Mouse (Mus musculus) hindbrain, embryonic 16.5 days (tissue): Measurements from ENCODE around the gene Hsf5. TPM values are rescaled to one million over a fixed set of nuclear protein-coding genes. Genes with fewer than 3 reads are reported as not detected.

Experiments
- ATAC-seq: fragments of 200-750 bp; cut with Nextera tagmentation; 2 replicates; pipeline ENCODE4 v1.8.0; 2017; ENCODE audit warnings: moderate TSS enrichment, moderate library complexity
- H3K27ac ChIP-seq: fragments of 300-500 bp; sonication (generic); 2 replicates; pipeline ENCODE4 v1.5.1; 2014; ENCODE audit warnings: low read depth, mild to moderate bottlenecking, control low read depth, low read length, moderate library complexity
- H3K27me3 ChIP-seq: fragments of 300-500 bp; sonication (generic); replicated peaks from 2 replicates; pipeline ENCODE4 v1.6.1; 2014; ENCODE audit warnings: low read length; ENCODE audit not compliant: control insufficient read depth, insufficient read depth
- H3K36me3 ChIP-seq: fragments of 300-500 bp; sonication (generic); 2 replicates; pipeline ENCODE4 v1.6.1; 2014; ENCODE audit warnings: mild to moderate bottlenecking, low read length, moderate library complexity, mixed read lengths; ENCODE audit not compliant: control insufficient read depth, insufficient read depth
- H3K4me1 ChIP-seq: fragments of 300-500 bp; sonication (generic); 2 replicates; pipeline ENCODE4 v1.6.1; 2014; ENCODE audit warnings: low read depth, low read length; ENCODE audit not compliant: control insufficient read depth, insufficient read depth
- H3K4me2 ChIP-seq: fragments of 300-500 bp; sonication (generic); 2 replicates; pipeline ENCODE4 v1.6.1; 2014; ENCODE audit warnings: mild to moderate bottlenecking, low read length, control low read depth, moderate library complexity
- H3K4me3 ChIP-seq: fragments of 300-500 bp; sonication (generic); 2 replicates; pipeline ENCODE4 v1.5.1; 2014; ENCODE audit warnings: mild to moderate bottlenecking, low read length, control low read depth, moderate library complexity
- H3K9ac ChIP-seq: fragments of 300-500 bp; sonication (generic); 2 replicates; pipeline ENCODE4 v1.6.1; 2014; ENCODE audit warnings: low read depth, mild to moderate bottlenecking, control low read depth, low read length, moderate library complexity
- H3K9me3 ChIP-seq: fragments of 300-500 bp; sonication (generic); 2 replicates; pipeline ENCODE4 v1.6.1; 2014; ENCODE audit warnings: mild to moderate bottlenecking, low read length, moderate library complexity; ENCODE audit not compliant: control insufficient read depth
- WGBS: fragments of 180-500 bp; shearing (Covaris S2); extraction: QIAGEN DNeasy Blood & Tissue Kit; methylation state at CpG from one replicate; pipeline ENCODE4 v1.1.7; 2014; 5-methylcytosine and 5-hydroxymethylcytosine counted together
- polyA plus RNA-seq: library from polyadenylated mRNA; unstranded; fragments of >200 nt; fragmentation: Nextera tagmentation; extraction: Ambion mirVana; gene quantifications from 2 replicates; pipeline ENCODE4 v1.2.1, GENCODE M21; 2015

Gene Hsf5
- polyA plus RNA-seq, 1 experiment from 2014 or later, result 0.45 TPM

DNA sequence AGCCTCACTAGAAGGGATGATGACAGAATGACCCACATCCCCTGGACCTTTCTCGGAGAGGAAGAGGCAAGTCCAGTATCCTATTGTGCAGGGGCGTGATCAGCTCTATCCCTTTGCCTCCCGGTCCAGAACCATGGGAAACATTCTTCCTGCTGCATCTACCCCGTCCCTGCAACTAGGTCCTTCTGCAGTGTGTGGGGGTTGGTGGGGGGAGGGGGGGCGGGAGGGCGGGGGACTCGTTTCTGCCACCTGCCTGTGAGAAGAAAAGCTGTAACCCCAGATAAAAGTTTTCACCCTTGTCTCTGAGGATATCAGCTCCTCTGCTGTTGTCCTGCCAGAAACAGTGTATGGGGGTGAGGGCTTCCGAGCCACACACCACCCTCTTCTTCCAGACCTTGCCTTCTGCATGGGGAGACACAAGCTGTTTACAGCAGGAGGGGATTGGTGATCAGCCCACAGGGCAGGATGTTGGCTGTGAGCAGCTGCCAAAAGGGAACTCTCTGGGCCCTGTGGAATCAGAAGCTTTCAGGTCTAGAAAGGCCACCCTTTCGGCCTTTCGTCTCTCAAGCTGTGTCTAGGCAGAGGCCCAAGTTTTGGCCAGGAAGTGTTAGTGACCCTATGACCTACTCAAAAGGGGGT is 37.9 kb upstream of the Hsf5 start:
- H3K9me3 ChIP-seq, result no peaks in the 10 kb centered on the region
- H3K27me3 ChIP-seq, result no peaks in the 10 kb centered on the region
- peaks cover 11% of the 10 kb centered on the region for H3K4me1 ChIP-seq
- ATAC-seq, result peak; percentile 67
- H3K4me2 ChIP-seq, result peak overlapping the region; percentile 79
- H3K4me3 ChIP-seq, result peak overlapping the region; percentile 56
- WGBS, result 13% methylated on average over 10 of the region's 10 CpGs
- peak overlapping the region; percentile 66 for H3K27ac ChIP-seq
- H3K9ac ChIP-seq, result peak overlapping the region; percentile 77
- no peaks in the 10 kb centered on the region for H3K36me3 ChIP-seq

DNA sequence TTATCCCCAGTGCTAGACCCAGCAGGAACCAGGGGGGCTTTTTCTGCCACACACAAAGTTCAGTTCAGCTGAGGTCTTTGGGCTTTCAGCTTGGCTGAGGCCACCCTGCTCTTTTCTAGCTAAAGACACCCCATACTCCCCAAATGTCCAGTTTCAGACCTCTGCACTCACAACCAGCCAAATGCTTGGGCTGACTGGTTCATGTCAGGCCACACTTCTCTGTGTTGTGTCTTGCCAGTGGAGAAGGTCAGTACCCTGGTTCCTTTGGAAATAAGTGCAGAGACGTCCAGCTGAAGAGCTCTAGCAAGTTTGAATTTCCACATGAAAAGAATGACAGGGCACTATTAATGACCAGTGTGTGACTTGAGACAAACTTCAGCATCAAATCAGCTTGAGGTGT is 37.3 kb upstream of the Hsf5 start:
- WGBS, result 27% methylated on average over 1 of the region's 1 CpGs
- peaks cover 11% of the 10 kb centered on the region for H3K4me1 ChIP-seq
- H3K27me3 ChIP-seq, result no peaks in the 10 kb centered on the region
- H3K36me3 ChIP-seq, result no peaks in the 10 kb centered on the region
- no peaks in the 10 kb centered on the region for H3K9me3 ChIP-seq
- H3K27ac ChIP-seq, result no peak overlapping the region
- no peak overlapping the region for H3K4me3 ChIP-seq
- no peak overlapping the region; the same call in 1 of the 2 replicates for H3K4me2 ChIP-seq
- no peak for ATAC-seq
- H3K9ac ChIP-seq, result no peak overlapping the region

DNA sequence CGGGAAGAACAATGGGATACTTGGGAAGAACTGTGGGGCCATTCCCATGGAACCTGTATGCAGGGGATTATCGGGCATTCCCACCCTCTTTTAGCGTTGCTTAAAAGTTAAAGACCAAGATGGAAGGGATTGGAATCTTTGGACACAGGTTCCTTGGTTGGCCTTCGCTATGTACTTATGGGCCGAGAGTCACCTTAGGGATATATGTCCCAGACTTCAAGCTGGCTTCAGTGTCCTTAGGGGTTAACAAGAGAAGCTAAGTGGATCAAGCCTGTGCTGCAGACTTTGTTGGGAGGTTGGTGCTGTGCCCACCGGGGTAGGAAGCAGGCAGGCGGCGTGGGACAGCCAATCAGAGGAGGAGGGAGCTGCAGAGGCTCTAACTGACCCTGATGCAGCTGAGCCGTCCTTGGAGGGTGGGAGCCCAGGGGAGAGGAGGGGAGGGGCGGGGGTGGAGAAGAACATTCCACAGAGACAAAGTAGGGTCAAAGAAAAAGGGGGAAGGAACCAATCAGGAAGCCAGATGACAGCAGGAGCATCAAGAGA is 36.4 kb upstream of the Hsf5 start:
- H3K9ac ChIP-seq, result no peak overlapping the region
- 48% methylated on average over 10 of the region's 10 CpGs for WGBS

DNA sequence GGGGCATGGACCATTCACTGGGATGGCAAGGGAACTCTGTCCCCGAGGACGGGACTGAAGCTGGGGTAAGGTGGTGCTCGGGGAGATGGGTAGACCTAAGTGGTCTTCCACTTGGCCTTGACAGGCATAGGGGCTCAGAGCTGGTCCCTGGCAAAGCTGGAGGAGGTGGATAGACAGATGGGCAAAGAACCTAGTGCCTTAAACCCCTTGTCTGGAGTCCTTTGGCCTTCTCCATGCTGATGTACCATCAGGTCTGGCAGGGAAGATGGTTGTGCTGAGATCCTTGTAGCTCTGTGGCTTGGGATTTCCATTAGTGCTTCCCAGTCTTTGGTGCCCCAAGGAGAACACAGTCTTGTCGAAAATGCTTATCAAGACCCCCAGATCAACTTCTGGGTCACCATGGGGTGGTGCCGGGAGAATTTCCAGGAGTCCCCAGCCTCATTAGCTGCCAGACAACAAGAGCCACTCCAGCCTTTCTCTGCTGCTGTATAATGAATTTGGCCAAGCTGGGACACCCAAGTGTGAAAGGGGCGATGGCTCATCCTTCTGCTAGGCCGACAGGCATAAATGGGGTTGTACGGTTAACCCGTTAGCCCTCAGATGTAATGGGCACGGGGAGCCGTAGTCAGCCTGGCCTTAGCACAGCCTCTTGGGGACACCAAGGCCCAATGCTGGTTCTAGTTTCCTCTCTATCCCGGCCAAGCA is 35.7 kb upstream of the Hsf5 start:
- no peak overlapping the region for H3K27ac ChIP-seq
- no peaks in the 10 kb centered on the region for H3K9me3 ChIP-seq
- WGBS, result 89% methylated on average over 12 of the region's 12 CpGs
- ATAC-seq, result no peak
- H3K4me1 ChIP-seq, result peaks cover 11% of the 10 kb centered on the region
- H3K4me2 ChIP-seq, result no peak overlapping the region
- H3K9ac ChIP-seq, result no peak overlapping the region
- no peaks in the 10 kb centered on the region for H3K36me3 ChIP-seq
- no peak overlapping the region for H3K4me3 ChIP-seq
- no peaks in the 10 kb centered on the region for H3K27me3 ChIP-seq

More for the DNA sequence above, 36.4 kb upstream of the Hsf5 start:
- no peaks in the 10 kb centered on the region for H3K36me3 ChIP-seq
- H3K9me3 ChIP-seq, result no peaks in the 10 kb centered on the region
- no peaks in the 10 kb centered on the region for H3K27me3 ChIP-seq
- no peak overlapping the region for H3K4me3 ChIP-seq
- H3K4me2 ChIP-seq, result no peak overlapping the region
- no peak overlapping the region for H3K27ac ChIP-seq
- ATAC-seq, result no peak
- H3K4me1 ChIP-seq, result peaks cover 11% of the 10 kb centered on the region

DNA sequence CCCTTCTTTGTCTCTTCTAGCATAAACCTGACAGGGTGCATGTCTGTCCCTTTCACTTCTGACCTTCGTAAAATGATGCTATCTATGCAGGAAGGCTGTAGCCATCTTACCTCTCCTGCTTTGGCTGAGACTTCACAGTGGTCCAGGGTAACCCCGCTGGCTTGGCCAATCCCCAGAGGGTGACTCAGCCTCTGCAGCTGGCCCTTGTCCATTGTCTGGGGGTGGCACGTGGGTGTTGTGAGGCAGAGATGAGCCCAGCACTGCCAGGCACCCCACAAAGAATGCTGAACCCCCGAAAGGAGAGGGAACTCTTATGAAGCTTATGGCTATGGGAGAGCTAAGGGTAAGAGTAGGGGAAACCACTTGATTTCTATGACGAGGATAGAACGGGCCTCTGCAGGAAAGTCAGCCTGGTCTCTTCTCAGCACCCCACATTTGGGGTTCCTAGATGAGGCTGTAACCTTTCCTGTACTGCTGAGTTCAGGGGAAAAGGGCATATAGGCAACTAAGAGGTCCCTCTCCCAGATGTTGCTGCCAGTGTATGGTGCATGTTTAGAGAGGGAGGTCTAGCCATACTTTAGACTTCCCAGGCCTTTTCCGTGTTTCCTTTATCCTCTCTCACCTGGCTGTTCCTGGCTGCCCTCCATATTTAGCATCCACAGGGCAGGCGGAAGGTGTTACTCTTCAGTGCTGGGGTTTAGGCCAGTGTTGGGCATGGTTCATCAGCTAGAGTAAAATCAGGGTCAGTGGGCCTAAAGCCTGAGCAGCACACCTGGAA is 34.8 kb upstream of the Hsf5 start:
- 83% methylated on average over 8 of the region's 8 CpGs for WGBS
- Histone ChIP-seq H3K4me1 (peaks cover 11% of the 10 kb centered on the region), H3K27ac (no peak overlapping the region), H3K9me3 (no peaks in the 10 kb centered on the region), H3K4me3 (no peak overlapping the region), H3K9ac (no peak overlapping the region), H3K27me3 (no peaks in the 10 kb centered on the region), H3K36me3 (no peaks in the 10 kb centered on the region), H3K4me2 (no peak overlapping the region)
- ATAC-seq, result no peak

DNA sequence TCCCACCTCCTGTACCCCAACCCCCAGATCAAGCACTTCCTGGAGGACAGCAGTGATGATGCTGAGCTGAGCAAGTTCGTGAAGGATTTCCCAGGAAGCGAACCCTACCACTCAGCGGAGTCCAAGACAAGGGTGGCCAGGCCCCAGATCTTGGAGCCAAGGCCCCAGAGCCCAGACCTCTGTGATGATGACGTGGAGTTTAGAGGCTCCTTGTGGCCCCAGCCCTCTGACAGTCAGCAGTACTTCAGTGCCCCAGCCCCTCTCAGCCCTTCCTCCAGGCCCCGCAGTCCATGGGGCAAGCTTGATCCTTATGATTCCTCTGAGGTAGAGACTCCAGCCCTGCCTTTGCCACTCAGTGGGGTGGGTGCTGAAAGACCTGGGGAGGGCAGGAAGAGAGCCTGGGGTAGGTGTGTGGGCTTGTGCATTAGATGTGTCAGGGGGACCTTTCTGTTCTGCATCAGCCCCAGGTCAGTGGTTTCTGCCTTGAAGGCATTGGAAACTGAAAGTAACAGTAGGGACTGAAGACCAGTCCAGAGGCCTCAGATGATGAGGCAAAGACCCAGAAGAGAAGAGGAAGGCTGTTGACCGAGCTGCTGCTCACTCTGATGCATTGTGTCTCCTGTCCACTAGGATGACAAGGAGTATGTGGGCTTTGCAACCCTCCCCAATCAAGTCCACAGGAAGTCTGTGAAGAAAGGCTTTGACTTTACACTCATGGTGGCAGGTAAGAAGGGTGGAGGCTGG is 33.5 kb upstream of the Hsf5 start:
- Histone ChIP-seq H3K27me3 (no peaks in the 10 kb centered on the region), H3K9me3 (no peaks in the 10 kb centered on the region), H3K9ac (no peak overlapping the region), H3K27ac (no peak overlapping the region), H3K4me3 (no peak overlapping the region), H3K4me1 (peaks cover 5% of the 10 kb centered on the region), H3K4me2 (no peak overlapping the region), H3K36me3 (no peaks in the 10 kb centered on the region)
- no peak for ATAC-seq
- 85% methylated on average over 6 of the region's 6 CpGs for WGBS

DNA sequence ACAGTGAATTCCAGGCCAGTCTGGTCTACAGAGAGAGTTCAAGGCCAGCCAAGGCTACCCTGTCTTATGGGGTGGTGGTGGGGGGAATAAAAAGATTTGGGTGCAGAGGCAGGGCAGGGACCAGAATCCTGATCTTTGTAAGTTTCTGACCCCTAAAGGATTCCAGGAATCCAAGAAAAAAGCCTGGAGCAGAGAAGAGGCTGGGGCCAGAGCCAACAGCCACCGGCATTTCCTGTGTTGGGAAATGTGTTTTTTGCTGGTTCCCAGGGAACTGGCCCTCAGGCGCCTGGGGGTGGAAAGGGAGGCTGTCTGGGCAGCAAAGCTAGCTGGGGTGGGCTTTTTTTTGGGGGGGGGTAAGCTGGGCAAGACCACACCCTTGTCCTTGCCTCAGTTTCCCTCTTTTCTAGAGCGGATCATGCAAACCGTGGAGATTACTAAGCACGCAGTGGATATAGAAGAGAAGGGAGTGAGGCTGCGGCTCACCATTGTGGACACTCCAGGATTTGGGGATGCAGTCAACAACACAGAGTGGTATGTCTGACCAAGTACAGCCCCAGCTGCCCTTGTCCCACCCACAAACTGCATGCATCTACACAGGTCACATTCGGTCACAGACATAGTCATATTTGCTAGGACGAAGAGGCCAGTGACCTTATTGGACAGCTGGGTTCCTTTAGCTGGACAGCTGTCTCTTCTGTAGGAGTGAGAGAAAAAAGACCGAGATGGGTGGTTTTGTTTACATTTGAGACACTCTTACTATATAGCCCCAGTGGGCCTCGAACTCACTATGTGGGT is 32.1 kb upstream of the Hsf5 start:
- no peak overlapping the region for H3K27ac ChIP-seq
- 85% methylated on average over 10 of the region's 10 CpGs for WGBS
- H3K36me3 ChIP-seq, result no peaks in the 10 kb centered on the region
- no peaks in the 10 kb centered on the region for H3K9me3 ChIP-seq
- no peak for ATAC-seq
- H3K4me2 ChIP-seq, result no peak overlapping the region
- no peak overlapping the region for H3K9ac ChIP-seq
- no peak overlapping the region for H3K4me3 ChIP-seq
- peaks cover 2% of the 10 kb centered on the region for H3K4me1 ChIP-seq
- no peaks in the 10 kb centered on the region for H3K27me3 ChIP-seq

DNA sequence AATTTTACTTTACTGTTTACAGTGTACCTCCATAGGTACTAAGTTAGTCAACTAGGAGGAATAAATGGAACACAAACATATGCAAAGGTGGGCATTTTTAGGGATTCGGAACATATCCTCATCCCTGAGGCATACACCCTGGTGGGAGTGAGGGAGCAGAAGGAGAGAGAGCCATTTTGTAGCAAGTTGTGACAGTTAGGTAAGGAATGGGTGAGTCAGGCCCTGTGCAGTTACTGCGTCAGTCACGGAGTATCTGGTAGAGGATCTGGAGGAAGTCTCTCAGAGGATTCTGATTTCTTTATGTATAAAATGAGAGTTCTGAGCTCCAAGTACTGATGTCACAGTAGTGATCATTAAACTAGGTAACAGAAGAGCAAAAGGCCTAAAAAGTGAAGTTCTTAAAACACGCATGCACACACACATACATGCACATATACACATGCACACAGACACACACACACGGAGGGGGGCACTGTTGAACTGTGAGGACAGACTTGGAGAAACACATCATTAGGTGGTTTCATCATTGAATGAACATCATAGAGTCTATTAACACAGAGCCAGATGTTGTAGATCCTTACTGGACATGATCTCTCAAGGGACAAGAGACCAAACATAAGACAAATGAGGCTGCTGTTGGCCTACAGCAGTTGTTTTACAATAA is 29.6 kb upstream of the Hsf5 start:
- H3K9ac ChIP-seq, result no peak overlapping the region
- no peaks in the 10 kb centered on the region for H3K9me3 ChIP-seq
- peaks cover 12% of the 10 kb centered on the region for H3K4me1 ChIP-seq
- H3K4me3 ChIP-seq, result no peak overlapping the region
- no peak overlapping the region for H3K27ac ChIP-seq
- H3K27me3 ChIP-seq, result no peaks in the 10 kb centered on the region
- ATAC-seq, result no peak
- H3K4me2 ChIP-seq, result no peak overlapping the region
- H3K36me3 ChIP-seq, result no peaks in the 10 kb centered on the region
- 94% methylated on average over 5 of the region's 5 CpGs for WGBS
